Mouse (Mus musculus): Measurements from ENCODE around the gene Arhgap24. TPM values are rescaled to one million over a fixed set of nuclear protein-coding genes. Genes with fewer than 3 reads are reported as not detected.

The Arhgap24 gene
- 10 to 100 TPM; 14.1 to 25.2 TPM for total RNA-seq (2021)
- long read RNA-seq, experiment 1, full-length matches to known transcripts, result 38 of 45 reads
- long read RNA-seq, experiment 1, partial matches to known transcripts, result 1 of 45 reads
- long read RNA-seq, experiment 1, other reads (novel, unspliced or antisense), result 6 of 45 reads
- long read RNA-seq, experiment 2, transcript Arhgap24-204 (8 exons, 2,783 nt), result major isoform, 27 of 31 reads
- long read RNA-seq, experiment 2, partial matches to known transcripts, result 0 of 31 reads
- long read RNA-seq, experiment 2, other reads (novel, unspliced or antisense), result 2 of 31 reads

- TF ChIP-seq CTCF (IDR thresholded peaks at IDR 0.05), result no peak
- peak within 1 kb of the TSS; percentile 84 for H3K27ac ChIP-seq
- peak; percentile 81 for DNase-seq
- peak within 1 kb of the TSS; percentile 73 for H3K4me3 ChIP-seq
- intact Hi-C loops (cut with DNase I), result no loop called here
Observed at GRCm38 (mm10) chr5:102481215-102482211, at the start of gene Arhgap24. Gene Arhgap24, plus strand, starts transcription at chr5:102481391.

DNA sequence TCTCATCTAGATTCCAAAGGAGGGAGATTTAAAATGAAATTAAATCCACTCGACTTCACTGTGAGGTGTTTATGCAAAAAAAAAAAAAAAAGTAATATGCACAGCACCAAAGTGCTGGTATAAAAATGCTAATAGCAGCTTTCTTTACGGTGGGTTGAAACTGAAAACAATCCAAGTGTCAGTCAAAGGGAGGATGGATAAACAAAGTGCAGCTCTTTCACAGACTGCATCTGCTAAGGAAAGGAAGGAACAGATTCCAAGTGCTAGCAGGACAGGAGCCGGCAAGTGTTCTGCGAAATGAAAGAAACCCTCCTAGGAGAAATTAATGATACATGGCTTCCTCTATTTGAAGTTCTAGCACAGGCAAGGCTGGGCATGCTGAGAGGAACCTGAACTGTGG, 47.0 kb upstream of the Arhgap24 start:
- no peak for TF ChIP-seq CTCF (IDR thresholded peaks at IDR 0.05)
- Histone ChIP-seq H3K27ac (no peak overlapping the region), H3K4me3 (no peak overlapping the region)
- intact Hi-C loops (cut with DNase I), result no loop called here
- DNase-seq, result no peak

GRCm38 (mm10) chr5:102436581-102436980, 44.6 kb upstream of the Arhgap24 start:
- intact Hi-C loops (cut with DNase I), result no loop called here

GRCm38 (mm10) chr5:102439119-102439877, 41.9 kb upstream of the Arhgap24 start:
- no peak for TF ChIP-seq CTCF (IDR thresholded peaks at IDR 0.05)
- intact Hi-C loops (cut with DNase I), result no loop called here
- DNase-seq, result no peak
- H3K27ac ChIP-seq, result no peak overlapping the region
- H3K4me3 ChIP-seq, result no peak overlapping the region

More at GRCm38 (mm10) chr5:102436581-102436980, 44.6 kb upstream of the Arhgap24 start:
- no peak overlapping the region for H3K27ac ChIP-seq
- DNase-seq, result no peak
- no peak overlapping the region for H3K4me3 ChIP-seq
- TF ChIP-seq CTCF (IDR thresholded peaks at IDR 0.05), result no peak

- Histone ChIP-seq H3K27ac (no peak overlapping the region), H3K4me3 (no peak overlapping the region)
- intact Hi-C loops (cut with DNase I), result no loop called here
- no peak for TF ChIP-seq CTCF (IDR thresholded peaks at IDR 0.05)
- DNase-seq, result no peak
Observed at GRCm38 (mm10) chr5:102447436-102447835, 33.8 kb upstream of the Arhgap24 start.

DNA sequence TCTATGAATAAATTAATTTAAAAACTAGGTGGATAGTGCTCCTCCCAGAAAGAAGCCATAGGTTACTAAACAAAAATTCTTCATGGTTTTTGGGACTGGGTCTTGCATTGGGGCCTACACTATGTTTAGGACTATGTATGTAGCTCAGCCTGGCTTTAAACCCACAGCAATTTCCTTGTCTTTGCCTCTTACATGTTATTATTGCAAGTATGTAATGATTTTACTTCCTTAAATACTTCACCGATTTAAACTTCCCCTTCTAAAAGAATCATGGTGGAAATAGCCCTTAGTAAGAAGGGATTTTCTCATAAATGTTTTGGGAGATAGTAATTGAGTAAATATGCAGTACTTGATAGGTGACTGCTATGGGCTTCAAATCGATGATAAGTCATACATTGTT, 30.3 kb upstream of the Arhgap24 start:
- no peak for TF ChIP-seq CTCF (IDR thresholded peaks at IDR 0.05)
- no peak overlapping the region for H3K27ac ChIP-seq
- H3K4me3 ChIP-seq, result no peak overlapping the region
- intact Hi-C loops (cut with DNase I), result no loop called here
- no peak for DNase-seq

DNA sequence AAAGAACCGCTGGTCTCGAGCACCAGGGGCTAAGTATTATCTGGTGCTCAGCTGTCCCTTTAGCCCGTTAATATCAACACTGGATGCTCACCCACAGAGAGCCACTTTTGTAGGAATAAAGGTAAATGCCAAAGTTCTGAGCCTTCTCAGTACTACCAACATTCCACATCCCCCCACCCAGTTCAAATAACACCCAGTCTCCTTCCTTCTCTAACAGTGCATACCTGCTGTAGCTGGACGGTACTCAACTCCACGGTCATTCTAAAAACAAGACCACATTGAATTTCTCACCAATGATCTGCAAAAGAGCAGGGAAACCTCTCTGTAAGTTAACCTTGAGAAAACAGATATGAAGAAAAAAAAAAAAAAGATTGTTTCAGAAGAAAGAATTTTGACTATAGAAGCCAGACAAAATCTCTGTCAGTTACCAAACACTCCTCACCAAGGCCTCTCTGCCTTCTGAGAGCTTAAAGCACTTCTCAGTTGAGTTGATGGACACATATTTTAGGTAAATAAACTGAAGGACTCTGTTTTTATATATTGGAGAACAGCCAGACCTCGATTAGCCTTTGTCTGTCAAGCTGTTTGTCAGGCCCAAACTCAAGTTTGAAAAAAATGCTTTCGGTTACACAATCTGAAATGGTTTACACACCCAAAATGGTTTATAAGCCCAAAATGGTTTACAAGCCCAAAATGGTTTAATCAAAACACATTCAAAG, 29.0 kb upstream of the Arhgap24 start:
- Histone ChIP-seq H3K4me3 (no peak overlapping the region), H3K27ac (no peak overlapping the region)
- no peak for DNase-seq
- TF ChIP-seq CTCF (IDR thresholded peaks at IDR 0.05), result no peak
- intact Hi-C loops (cut with DNase I), result no loop called here

DNA sequence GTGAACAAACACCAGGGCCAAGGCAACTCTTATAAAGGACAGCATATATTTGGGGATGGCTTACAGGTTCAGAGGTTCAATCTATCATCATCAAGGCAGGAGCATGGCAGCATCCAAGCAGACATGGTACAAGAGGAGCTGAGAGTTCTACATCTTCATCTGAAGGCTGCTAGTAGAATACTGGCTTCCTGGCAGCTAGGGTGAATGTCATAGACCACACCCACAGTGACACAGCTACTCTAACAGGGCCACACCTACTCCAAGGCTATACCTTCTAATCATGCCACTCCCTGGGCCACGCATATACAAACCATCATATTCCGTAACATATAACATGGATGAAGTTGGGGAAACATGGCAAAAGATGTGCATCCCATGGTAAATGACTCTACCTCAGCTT, 27.9 kb upstream of the Arhgap24 start:
- no peak for TF ChIP-seq CTCF (IDR thresholded peaks at IDR 0.05)
- Histone ChIP-seq H3K27ac (no peak overlapping the region), H3K4me3 (no peak overlapping the region)
- DNase-seq, result no peak
- intact Hi-C loops (cut with DNase I), result no loop called here

DNA sequence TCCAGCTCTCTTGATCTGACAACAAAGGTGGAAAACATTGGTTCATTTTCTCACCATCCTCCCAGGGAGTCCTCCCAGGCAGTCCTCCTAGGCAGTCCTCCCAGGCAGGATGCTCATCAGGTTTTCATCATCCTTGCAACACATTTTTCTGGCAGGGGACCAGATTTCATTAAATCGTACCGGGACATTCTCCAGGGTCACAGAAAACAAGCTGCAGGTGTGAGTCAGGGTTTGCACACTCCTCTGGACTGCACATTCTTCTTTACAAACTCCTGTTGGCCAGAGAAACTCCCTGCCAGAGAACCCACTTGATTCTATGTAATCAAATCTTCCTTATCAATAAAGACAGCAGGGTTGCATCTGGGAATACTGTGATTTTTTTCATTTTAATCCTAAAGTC, 25.9 kb upstream of the Arhgap24 start:
- no peak for DNase-seq
- intact Hi-C loops (cut with DNase I), result no loop called here
- Histone ChIP-seq H3K4me3 (no peak overlapping the region), H3K27ac (no peak overlapping the region)
- TF ChIP-seq CTCF (IDR thresholded peaks at IDR 0.05), result no peak

- no peak overlapping the region for H3K27ac ChIP-seq
- no peak overlapping the region for H3K4me3 ChIP-seq
- intact Hi-C loops (cut with DNase I), result no loop called here
- no peak for TF ChIP-seq CTCF (IDR thresholded peaks at IDR 0.05)
- DNase-seq, result no peak
Observed at GRCm38 (mm10) chr5:102460452-102461197, 20.6 kb upstream of the Arhgap24 start.

DNA sequence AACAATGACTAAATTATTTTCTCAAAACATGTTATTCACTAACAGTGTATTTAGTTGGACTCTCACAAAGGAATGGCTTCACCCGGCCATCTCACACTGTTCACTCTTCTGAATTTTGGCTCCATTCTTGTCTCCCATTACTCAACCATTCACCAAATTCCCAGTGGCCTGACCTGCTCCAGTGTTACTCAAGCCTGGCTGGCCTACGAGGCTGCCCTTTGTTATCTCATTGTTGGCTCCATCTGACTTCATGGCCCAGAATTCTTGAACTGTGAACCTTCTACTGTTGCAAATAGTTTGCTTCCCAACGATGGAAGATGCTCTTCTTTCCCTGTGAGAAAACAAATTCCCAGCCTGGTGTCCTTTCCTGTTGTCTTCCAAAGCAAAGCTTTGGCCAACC, 18.2 kb upstream of the Arhgap24 start:
- peak; percentile 35 for DNase-seq
- intact Hi-C loops (cut with DNase I), result no loop called here
- Histone ChIP-seq H3K4me3 (no peak overlapping the region), H3K27ac (no peak overlapping the region)
- no peak for TF ChIP-seq CTCF (IDR thresholded peaks at IDR 0.05)
